Mouse (Mus musculus): Measurements from ENCODE around the gene Gm20388. TPM values are rescaled to one million over a fixed set of nuclear protein-coding genes. Genes with fewer than 3 reads are reported as not detected.

The Gm20388 gene
- polyA plus RNA-seq, 1 experiment from 2014 or later, result 1.7 TPM

DNA sequence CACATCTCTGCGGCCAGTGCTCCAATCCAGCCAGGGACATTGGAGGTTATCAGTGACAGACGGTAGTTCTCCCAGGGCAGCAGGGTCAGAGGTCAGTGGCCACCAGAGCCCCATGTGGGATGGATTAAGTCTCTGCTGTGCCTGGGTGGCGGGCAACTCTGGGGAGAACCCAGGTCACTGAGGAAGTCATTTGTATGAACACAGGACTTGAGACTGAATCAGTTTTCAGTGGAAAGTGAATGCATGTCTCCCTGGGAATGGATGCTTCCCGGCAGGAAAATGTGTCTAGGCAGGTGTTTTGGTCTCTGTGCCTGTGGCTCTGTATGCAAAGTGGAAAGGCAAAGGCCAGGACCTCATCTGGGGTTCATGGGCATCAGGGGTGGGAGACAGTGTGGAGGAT lies 922.6 kb downstream of the Gm20388 start:
- H3K27me3 ChIP-seq (ENCODE audit: insufficient read depth, poor library complexity, severe bottlenecking), result peaks cover 95% of the 10 kb centered on the region

DNA sequence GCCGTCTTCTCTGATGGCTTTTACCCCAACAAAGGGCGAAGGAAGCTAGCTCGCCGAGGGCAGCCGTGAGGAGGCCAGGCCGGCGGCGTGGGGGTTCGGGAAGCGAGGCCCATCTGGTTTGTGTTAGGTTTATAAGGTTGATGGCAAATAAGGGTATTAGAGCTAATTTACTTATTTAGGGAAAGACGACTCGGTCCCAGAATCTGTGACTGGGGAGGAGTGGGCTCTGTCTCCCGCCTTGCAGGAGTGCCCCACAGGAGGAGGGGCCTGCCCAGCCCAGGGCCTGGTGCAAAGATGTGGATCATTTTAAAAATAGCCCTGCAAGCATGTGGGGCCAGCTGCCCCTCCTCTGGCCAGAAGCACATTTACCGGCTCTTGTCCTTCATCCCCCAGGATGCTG lies 928.4 kb downstream of the Gm20388 start:
- Histone ChIP-seq H3K9me3 (no peaks in the 10 kb centered on the region), H3K27ac (no peak overlapping the region), H3K27me3 (ENCODE audit: insufficient read depth, poor library complexity, severe bottlenecking) (peaks cover 77% of the 10 kb centered on the region), H3K36me3 (no peaks in the 10 kb centered on the region), H3K4me3 (no peak overlapping the region), H3K4me1 (replicated peaks) (peaks cover 10% of the 10 kb centered on the region)
- no peak for DNase-seq (ENCODE audit: low spot score)
- 73% methylated on average over 14 of the region's 14 CpGs for WGBS

More for the DNA sequence above, 922.6 kb downstream of the Gm20388 start:
- Histone ChIP-seq H3K4me3 (no peak overlapping the region), H3K4me1 (replicated peaks) (peaks cover 36% of the 10 kb centered on the region), H3K36me3 (no peaks in the 10 kb centered on the region), H3K27ac (peak overlapping the region; percentile 71; the same call in 1 of the 2 replicates), H3K9me3 (no peaks in the 10 kb centered on the region)
- 12% methylated on average over 4 of the region's 4 CpGs for WGBS
- no peak for DNase-seq (ENCODE audit: low spot score)

GRCm38 (mm10) chr8:120843084-120843483 lies 932.4 kb downstream of the Gm20388 start:
- Histone ChIP-seq H3K27me3 (ENCODE audit: insufficient read depth, poor library complexity, severe bottlenecking) (peaks cover 69% of the 10 kb centered on the region), H3K9me3 (no peaks in the 10 kb centered on the region)
- 84% methylated on average over 7 of the region's 7 CpGs for WGBS

DNA sequence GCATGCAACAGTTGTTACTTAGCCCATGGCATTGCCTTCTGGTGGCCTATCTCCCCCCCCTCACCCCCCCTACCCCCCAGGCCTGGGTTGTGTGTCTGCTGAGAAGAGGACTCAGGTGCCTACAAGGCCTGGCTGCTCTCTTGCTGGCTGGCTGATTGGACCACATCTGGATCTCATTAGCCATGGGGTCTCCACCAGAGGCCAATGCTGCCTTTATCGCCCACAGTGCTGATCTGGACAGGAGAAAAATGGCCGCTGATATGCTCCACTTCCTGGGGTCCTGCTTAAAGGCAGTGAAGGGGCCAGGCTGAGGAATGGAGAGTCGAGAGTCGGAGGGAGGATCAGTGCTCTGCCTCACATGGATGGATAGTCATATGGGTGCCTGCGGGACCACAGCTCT lies 935.4 kb downstream of the Gm20388 start:
- no peak for DNase-seq (ENCODE audit: low spot score)
- Histone ChIP-seq H3K9me3 (no peaks in the 10 kb centered on the region), H3K4me1 (replicated peaks) (peaks cover 14% of the 10 kb centered on the region), H3K27me3 (ENCODE audit: insufficient read depth, poor library complexity, severe bottlenecking) (peaks cover 67% of the 10 kb centered on the region), H3K4me3 (no peak overlapping the region), H3K27ac (no peak overlapping the region), H3K36me3 (no peaks in the 10 kb centered on the region)
- 68% methylated on average over 5 of the region's 5 CpGs for WGBS

More at GRCm38 (mm10) chr8:120843084-120843483, 932.4 kb downstream of the Gm20388 start:
- H3K4me3 ChIP-seq, result no peak overlapping the region
- H3K4me1 ChIP-seq (replicated peaks), result peaks cover 17% of the 10 kb centered on the region
- no peaks in the 10 kb centered on the region for H3K36me3 ChIP-seq
- no peak overlapping the region for H3K27ac ChIP-seq
- DNase-seq (ENCODE audit: low spot score), result no peak

DNA sequence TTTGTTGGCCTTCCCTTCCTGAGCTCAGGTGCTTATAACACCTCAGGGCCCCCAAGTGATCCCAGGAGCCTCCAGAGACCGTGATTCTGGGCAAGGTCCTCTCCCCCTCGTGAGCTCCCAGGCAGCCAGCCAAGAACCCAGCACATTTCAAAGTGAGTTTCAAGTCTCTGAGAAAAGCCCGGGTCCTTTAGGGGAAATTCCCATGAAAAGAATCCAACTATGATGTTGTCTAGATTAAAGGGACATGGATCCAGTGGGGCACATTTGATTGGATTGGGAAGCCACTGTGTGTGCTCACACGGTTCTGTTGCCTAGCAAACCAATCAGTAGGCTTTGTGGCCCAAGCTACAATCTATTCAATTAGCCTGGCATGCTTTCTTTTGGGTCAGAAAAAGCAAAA lies 936.6 kb downstream of the Gm20388 start:
- no peaks in the 10 kb centered on the region for H3K9me3 ChIP-seq
- no peak for DNase-seq (ENCODE audit: low spot score)
- peaks cover 66% of the 10 kb centered on the region for H3K27me3 ChIP-seq (ENCODE audit: insufficient read depth, poor library complexity, severe bottlenecking)
- no peaks in the 10 kb centered on the region for H3K36me3 ChIP-seq
- WGBS, result 47% methylated on average over 4 of the region's 4 CpGs
- H3K4me1 ChIP-seq (replicated peaks), result peaks cover 14% of the 10 kb centered on the region
- no peak overlapping the region for H3K27ac ChIP-seq
- H3K4me3 ChIP-seq, result no peak overlapping the region

GRCm38 (mm10) chr8:120847735-120848134 lies 937.1 kb downstream of the Gm20388 start:
- DNase-seq (ENCODE audit: low spot score), result peak; percentile 48
- no peaks in the 10 kb centered on the region for H3K36me3 ChIP-seq
- H3K27me3 ChIP-seq (ENCODE audit: insufficient read depth, poor library complexity, severe bottlenecking), result peaks cover 63% of the 10 kb centered on the region
- peaks cover 14% of the 10 kb centered on the region for H3K4me1 ChIP-seq (replicated peaks)
- 11% methylated on average over 13 of the region's 14 CpGs for WGBS
- H3K27ac ChIP-seq, result no peak overlapping the region
- H3K9me3 ChIP-seq, result no peaks in the 10 kb centered on the region
- H3K4me3 ChIP-seq, result no peak overlapping the region

- peaks cover 14% of the 10 kb centered on the region for H3K4me1 ChIP-seq (replicated peaks)
- WGBS, result 65% methylated on average over 4 of the region's 4 CpGs
- no peak overlapping the region for H3K4me3 ChIP-seq
- H3K36me3 ChIP-seq, result no peaks in the 10 kb centered on the region
- H3K27ac ChIP-seq, result no peak overlapping the region
- peaks cover 58% of the 10 kb centered on the region for H3K27me3 ChIP-seq (ENCODE audit: insufficient read depth, poor library complexity, severe bottlenecking)
- no peak for DNase-seq (ENCODE audit: low spot score)
- H3K9me3 ChIP-seq, result no peaks in the 10 kb centered on the region
Observed at GRCm38 (mm10) chr8:120848434-120848833, 937.8 kb downstream of the Gm20388 start.

DNA sequence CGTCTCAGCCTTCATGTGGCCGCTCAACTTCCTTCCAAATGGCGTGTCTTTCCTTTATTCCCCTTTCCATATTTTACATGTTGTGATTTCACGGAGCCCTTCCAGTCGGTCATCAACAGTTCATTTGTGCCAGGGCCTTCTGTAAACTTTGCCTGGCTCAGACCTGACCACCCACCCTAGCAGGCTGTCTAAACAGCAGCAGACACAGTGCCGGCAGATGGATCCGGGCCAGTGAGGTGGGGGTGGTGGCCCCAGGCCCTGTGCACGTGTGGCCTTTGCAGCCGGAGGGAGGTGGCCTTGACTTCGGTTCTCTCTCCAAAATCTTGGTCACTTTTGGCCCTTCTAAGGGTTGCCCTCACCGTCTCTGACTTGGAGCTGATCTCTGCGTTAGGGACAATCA lies 940.8 kb downstream of the Gm20388 start:
- Histone ChIP-seq H3K9me3 (no peaks in the 10 kb centered on the region), H3K4me1 (replicated peaks) (peaks cover 14% of the 10 kb centered on the region), H3K27me3 (ENCODE audit: insufficient read depth, poor library complexity, severe bottlenecking) (peaks cover 41% of the 10 kb centered on the region), H3K4me3 (no peak overlapping the region), H3K27ac (no peak overlapping the region), H3K36me3 (no peaks in the 10 kb centered on the region)
- no peak for DNase-seq (ENCODE audit: low spot score)
- WGBS, result 84% methylated on average over 12 of the region's 12 CpGs

- 86% methylated on average over 14 of the region's 14 CpGs for WGBS
- Histone ChIP-seq H3K4me3 (no peak overlapping the region), H3K4me1 (replicated peaks) (peaks cover 3% of the 10 kb centered on the region; the same call in 1 of the 2 replicates), H3K36me3 (no peaks in the 10 kb centered on the region), H3K27me3 (ENCODE audit: insufficient read depth, poor library complexity, severe bottlenecking) (peaks cover 34% of the 10 kb centered on the region), H3K27ac (no peak overlapping the region), H3K9me3 (no peaks in the 10 kb centered on the region)
- DNase-seq (ENCODE audit: low spot score), result no peak
Observed at GRCm38 (mm10) chr8:120859881-120860280, 949.2 kb downstream of the Gm20388 start.

GRCm38 (mm10) chr8:120860423-120861126 lies 949.9 kb downstream of the Gm20388 start:
- 64% methylated on average over 24 of the region's 24 CpGs for WGBS

DNA sequence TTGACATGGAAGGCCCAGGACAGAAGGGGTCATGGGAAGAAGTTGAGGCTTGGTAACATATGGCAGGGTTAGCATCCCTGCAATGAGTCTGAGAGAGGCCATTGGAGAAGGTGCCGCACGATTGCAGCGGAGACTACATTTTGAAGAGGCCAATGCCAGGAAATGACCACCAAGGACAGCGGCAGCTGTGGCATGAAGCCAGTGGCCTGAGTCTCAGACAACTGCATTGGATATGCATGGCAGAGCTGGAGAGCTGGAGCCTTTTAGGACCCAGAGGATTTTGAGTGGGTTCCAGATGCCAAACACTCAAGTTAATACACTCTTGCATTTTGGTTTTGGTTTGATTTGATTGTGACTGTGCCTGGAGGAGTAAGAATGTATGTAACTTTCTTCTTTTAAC lies 953.0 kb downstream of the Gm20388 start:
- Histone ChIP-seq H3K4me1 (replicated peaks) (peaks cover 10% of the 10 kb centered on the region; the same call in 1 of the 2 replicates), H3K9me3 (no peaks in the 10 kb centered on the region), H3K4me3 (no peak overlapping the region), H3K27ac (no peak overlapping the region), H3K27me3 (ENCODE audit: insufficient read depth, poor library complexity, severe bottlenecking) (peaks cover 33% of the 10 kb centered on the region), H3K36me3 (no peaks in the 10 kb centered on the region)
- DNase-seq (ENCODE audit: low spot score), result no peak
- 88% methylated on average over 4 of the region's 4 CpGs for WGBS

More at GRCm38 (mm10) chr8:120860423-120861126, 949.9 kb downstream of the Gm20388 start:
- H3K27me3 ChIP-seq (ENCODE audit: insufficient read depth, poor library complexity, severe bottlenecking), result peaks cover 31% of the 10 kb centered on the region
- DNase-seq (ENCODE audit: low spot score), result no peak
- H3K4me3 ChIP-seq, result no peak overlapping the region
- H3K9me3 ChIP-seq, result no peaks in the 10 kb centered on the region
- H3K4me1 ChIP-seq (replicated peaks), result peaks cover 3% of the 10 kb centered on the region; the same call in 1 of the 2 replicates
- no peaks in the 10 kb centered on the region for H3K36me3 ChIP-seq
- 0 out of 2 replicates have a peak overlapping the region, but pooled peaks have one; percentile 24 for H3K27ac ChIP-seq

DNA sequence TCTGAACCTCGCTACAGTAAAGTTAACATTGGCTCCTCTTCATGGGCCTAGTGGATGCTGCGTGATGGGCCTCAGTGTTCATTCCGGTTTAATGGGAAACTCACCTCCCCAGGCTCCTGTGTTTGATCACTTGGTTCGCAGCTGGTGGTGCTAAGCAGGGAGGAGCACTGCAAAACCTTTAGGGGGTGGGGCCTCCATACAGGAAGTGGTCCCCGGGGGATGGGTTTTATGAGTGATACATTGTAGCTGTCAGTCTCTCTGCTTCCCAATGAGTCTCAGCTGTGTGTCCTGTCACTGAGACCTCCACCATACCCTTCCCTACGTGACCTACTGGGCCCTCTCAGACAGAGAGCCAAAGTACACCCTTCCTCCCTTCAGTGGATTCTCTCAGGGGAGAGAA lies 956.7 kb downstream of the Gm20388 start:
- 76% methylated on average over 6 of the region's 6 CpGs for WGBS
- H3K27me3 ChIP-seq (ENCODE audit: insufficient read depth, poor library complexity, severe bottlenecking), result peaks cover 35% of the 10 kb centered on the region

DNA sequence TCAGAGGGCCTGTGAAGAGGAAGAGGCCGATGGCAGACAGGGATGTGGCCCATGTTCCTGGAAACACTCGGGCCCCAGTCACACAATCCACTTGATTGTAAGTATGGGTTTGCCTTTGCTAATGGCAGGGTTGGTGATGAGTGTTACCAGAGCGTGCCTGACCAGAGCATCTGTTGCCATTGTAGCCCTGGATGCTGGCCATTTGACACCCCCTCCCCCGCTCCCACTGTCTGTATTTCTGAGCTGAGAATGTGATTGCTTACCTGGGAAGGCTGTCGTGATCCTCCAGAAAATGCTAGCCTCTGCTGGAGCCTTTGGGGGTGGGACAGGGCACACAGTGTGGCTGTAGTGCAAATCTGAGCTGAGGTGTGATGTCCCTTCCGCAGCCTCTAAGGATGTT lies 962.0 kb downstream of the Gm20388 start:
- peaks cover 41% of the 10 kb centered on the region for H3K27me3 ChIP-seq (ENCODE audit: insufficient read depth, poor library complexity, severe bottlenecking)
- H3K4me3 ChIP-seq, result no peak overlapping the region
- H3K27ac ChIP-seq, result no peak overlapping the region
- DNase-seq (ENCODE audit: low spot score), result no peak
- H3K4me1 ChIP-seq (replicated peaks), result 0 out of 2 replicates have a peak, but pooled peaks cover 2% of the 10 kb centered on the region
- no peaks in the 10 kb centered on the region for H3K36me3 ChIP-seq
- 86% methylated on average over 6 of the region's 6 CpGs for WGBS
- H3K9me3 ChIP-seq, result no peaks in the 10 kb centered on the region

More for the DNA sequence above, 956.7 kb downstream of the Gm20388 start:
- H3K4me3 ChIP-seq, result no peak overlapping the region
- no peaks in the 10 kb centered on the region for H3K36me3 ChIP-seq
- H3K27ac ChIP-seq, result no peak overlapping the region
- H3K9me3 ChIP-seq, result no peaks in the 10 kb centered on the region
- peaks cover 7% of the 10 kb centered on the region; the same call in 1 of the 2 replicates for H3K4me1 ChIP-seq (replicated peaks)
- no peak for DNase-seq (ENCODE audit: low spot score)

All from hindbrain, embryonic 10.5 days (tissue).